22 mouse cellular contexts compared by ENCODE assay signal in genomic region chr12:72031171-72031570, GRCm38 (mm10). TPM values are rescaled to one million over a fixed set of nuclear protein-coding genes. Genes with fewer than 3 reads are reported as not detected.
A peak's percentile ranks its signal among the peaks of the same experiment; 100 is the strongest.
DNase-seq lines count a peak whose midpoint lies in the region; ATAC-seq lines count a peak whose summit lies in the region.
"Had no signal": no experiment of that assay in that cellular context is flagged by ENCODE, and none has a peak within 500 bp of the region (broad histone marks: within the 10 kb centered on the region; RNA-seq: fewer than 3 reads in every experiment).

No protein-coding gene starts in this region.

- H3K9me3 ChIP-seq in kidney, embryonic 16.5 days (ENCODE audit: low read length): no peaks in the 10 kb centered on the region
- no peaks in the 10 kb centered on the region for H3K9me3 ChIP-seq in heart, embryonic 13.5 days
- no peaks in the 10 kb centered on the region for H3K9me3 ChIP-seq in midbrain, embryonic 10.5 days (replicated peaks)
- H3K9me3 ChIP-seq: embryonic facial prominence, embryonic 15.5 days; limb, embryonic 10.5 days had no signal

- 0 out of 2 replicates have a peak overlapping the region, but pooled peaks have one; percentile 17 for H3K27ac ChIP-seq in kidney, embryonic 16.5 days (ENCODE audit: low read length)
- peak overlapping the region; percentile 21; the same call in 1 of the 2 replicates for H3K27ac ChIP-seq in heart, embryonic 13.5 days (replicated peaks)
- H3K27ac ChIP-seq in midbrain, embryonic 10.5 days (replicated peaks): no peak overlapping the region
- H3K27ac ChIP-seq: embryonic facial prominence, embryonic 15.5 days; hindbrain, postnatal 0 days; limb, embryonic 10.5 days had no signal

- no peak overlapping the region for H3K4me3 ChIP-seq in kidney, embryonic 16.5 days (ENCODE audit: low read length)
- H3K4me3 ChIP-seq in heart, embryonic 13.5 days: no peak overlapping the region
- H3K4me3 ChIP-seq in midbrain, embryonic 10.5 days: no peak overlapping the region
- H3K4me3 ChIP-seq: embryonic facial prominence, embryonic 15.5 days; limb, embryonic 10.5 days had no signal

- no peak overlapping the region for H3K4me2 ChIP-seq in kidney, embryonic 16.5 days (replicated peaks; ENCODE audit: low read depth, low read length)
- no peak overlapping the region for H3K4me2 ChIP-seq in heart, embryonic 13.5 days
- H3K4me2 ChIP-seq: embryonic facial prominence, embryonic 15.5 days; liver, embryonic 11.5 days; lung, embryonic 14.5 days had no signal

- ATAC-seq in kidney, embryonic 16.5 days (ENCODE audit: low FRiP score, low TSS enrichment): no peak
- no peak for ATAC-seq in heart, embryonic 13.5 days (ENCODE audit: extremely low read depth, insufficient number of reproducible peaks, low FRiP score, low TSS enrichment)
- ATAC-seq: forebrain, embryonic 16.5 days; hindbrain, postnatal 0 days; intestine, postnatal 0 days had no signal

- H3K27me3 ChIP-seq in kidney, embryonic 16.5 days (ENCODE audit: insufficient read depth, low read length): no peaks in the 10 kb centered on the region
- no peaks in the 10 kb centered on the region for H3K27me3 ChIP-seq in heart, embryonic 13.5 days (replicated peaks)
- H3K27me3 ChIP-seq in midbrain, embryonic 10.5 days (ENCODE audit: low read depth, poor library complexity, severe bottlenecking): no peaks in the 10 kb centered on the region
- H3K27me3 ChIP-seq: CH12.LX; embryonic facial prominence, embryonic 15.5 days had no signal

- intact Hi-C loops in gastrocnemius, postnatal 14 days (cut with DNase I; ENCODE audit: low total_unique reads): no loop called here
- intact Hi-C loops in heart, postnatal 25 days (cut with DNase I): no loop called here

- H3K4me1 ChIP-seq in kidney, embryonic 16.5 days (ENCODE audit: insufficient read depth, low read length): no peaks in the 10 kb centered on the region
- H3K4me1 ChIP-seq in heart, embryonic 13.5 days: peaks cover 2% of the 10 kb centered on the region
- no peaks in the 10 kb centered on the region for H3K4me1 ChIP-seq in midbrain, embryonic 10.5 days
- H3K4me1 ChIP-seq: embryonic facial prominence, embryonic 15.5 days; limb, embryonic 10.5 days had no signal

- H3K9ac ChIP-seq in kidney, embryonic 16.5 days (replicated peaks; ENCODE audit: low read length): no peak overlapping the region
- H3K9ac ChIP-seq in heart, embryonic 13.5 days: no peak overlapping the region
- H3K9ac ChIP-seq: embryonic facial prominence, embryonic 15.5 days; lung, embryonic 14.5 days had no signal

- 64% methylated on average over 5 of the region's 5 CpGs for WGBS in kidney, embryonic 16.5 days
- 75% methylated on average over 5 of the region's 5 CpGs for WGBS in heart, embryonic 13.5 days
- WGBS in midbrain, embryonic 10.5 days: 89% methylated on average over 5 of the region's 5 CpGs

- DNase-seq in gastrocnemius, postnatal 14 days: peak; percentile 39
- no peak for DNase-seq in gastrocnemius, adult 18-20 months (ENCODE audit: low spot score)
- no peak for DNase-seq in kidney, adult 8-10 months
- DNase-seq in heart, postnatal 25 days (ENCODE audit: low spot score): peak; percentile 12
- no peak for DNase-seq in left cerebral cortex, adult 8-10 months (ENCODE audit: low spot score in 2 of 2)
- no peak for DNase-seq in midbrain, embryonic 10.5 days (ENCODE audit: low spot score)
- DNase-seq: adrenal gland, postnatal 25 days; cerebellum, adult 11-12 months; cerebellum, postnatal 36 days; lung, embryonic 14.5 days; right cerebral cortex, postnatal 25 days; thymus, adult 2 months had no signal

- H3K36me3 ChIP-seq in kidney, embryonic 16.5 days (ENCODE audit: insufficient read depth, low read length): no peaks in the 10 kb centered on the region
- no peaks in the 10 kb centered on the region for H3K36me3 ChIP-seq in heart, embryonic 13.5 days
- no peaks in the 10 kb centered on the region for H3K36me3 ChIP-seq in midbrain, embryonic 10.5 days
- H3K36me3 ChIP-seq: embryonic facial prominence, embryonic 15.5 days; limb, embryonic 10.5 days had no signal

RNA-seq across cellular contexts. Expression of gene Gpr135, which starts 39.8 kb away (rescaled TPM):
- under 1 TPM; 0.38 to 0.43 TPM for total RNA-seq in gastrocnemius, postnatal 14 days (2021)
- under 1 TPM in 1 of 2 experiments, not detected in 1; 0.17 TPM for total RNA-seq in gastrocnemius, adult 18-20 months (2021)
- polyA plus RNA-seq in kidney, embryonic 16.5 days (2015; fragmentation: Nextera tagmentation; extraction: Ambion mirVana): 0.69 and 0.72 TPM in 2 replicates
- 0.43 and 0.60 TPM in 2 replicates for polyA plus RNA-seq in heart, embryonic 13.5 days (2015; fragmentation: Nextera tagmentation; extraction: Ambion mirVana)
- total RNA-seq in heart, postnatal 25 days (2021): under 1 TPM; 0.25 to 0.42 TPM
- total RNA-seq in left cerebral cortex, adult 8-10 months (2022): 10 to 100 TPM; 13.7 to 16.2 (median 14.6) TPM
- polyA plus RNA-seq in midbrain, embryonic 10.5 days (2016; fragmentation: Nextera tagmentation; extraction: Ambion mirVana): 0.46 and 0.82 TPM in 2 replicates
- total RNA-seq: CH12.LX; hematopoietic stem cell, adult 5-6 weeks had no signal

RNA-seq across cellular contexts. Expression of gene L3hypdh, which starts 54.1 kb away (rescaled TPM):
- total RNA-seq in gastrocnemius, postnatal 14 days (2021): 1 to 10 TPM; 2.7 to 3.1 TPM
- under 1 TPM; 0.76 to 0.80 TPM for total RNA-seq in gastrocnemius, adult 18-20 months (2021)
- 30.1 and 31.2 TPM in 2 replicates for polyA plus RNA-seq in kidney, embryonic 16.5 days (2015; fragmentation: Nextera tagmentation; extraction: Ambion mirVana)
- polyA plus RNA-seq in heart, embryonic 13.5 days (2015; fragmentation: Nextera tagmentation; extraction: Ambion mirVana): 16.8 and 20.4 TPM in 2 replicates
- 1 to 10 TPM; 5.7 to 6.7 TPM for total RNA-seq in heart, postnatal 25 days (2021)
- 1 to 10 TPM; 2.2 to 4.5 (median 3.2) TPM for total RNA-seq in left cerebral cortex, adult 8-10 months (2022)
- polyA plus RNA-seq in midbrain, embryonic 10.5 days (2016; fragmentation: Nextera tagmentation; extraction: Ambion mirVana): 6.7 and 7.8 TPM in 2 replicates

RNA-seq across cellular contexts. Expression of gene Jkamp, which starts 54.2 kb away (rescaled TPM):
- 10 to 100 TPM; 14.9 to 16.2 TPM for total RNA-seq in gastrocnemius, postnatal 14 days (2021)
- total RNA-seq in gastrocnemius, adult 18-20 months (2021): 10 to 100 TPM; 10.4 to 13.7 TPM
- polyA plus RNA-seq in kidney, embryonic 16.5 days (2015; fragmentation: Nextera tagmentation; extraction: Ambion mirVana): 88.3 and 91.5 TPM in 2 replicates
- polyA plus RNA-seq in heart, embryonic 13.5 days (2015; fragmentation: Nextera tagmentation; extraction: Ambion mirVana): 72.5 and 82.9 TPM in 2 replicates
- 10 to 100 TPM; 21.1 to 21.3 TPM for total RNA-seq in heart, postnatal 25 days (2021)
- 10 to 100 TPM; 47.1 to 57.3 (median 55.3) TPM for total RNA-seq in left cerebral cortex, adult 8-10 months (2022)
- 84.5 and 102 TPM in 2 replicates for polyA plus RNA-seq in midbrain, embryonic 10.5 days (2016; fragmentation: Nextera tagmentation; extraction: Ambion mirVana)

Comparison
In these comparisons a context has a peak if more than half of its experiments do, and no peak if none do; other contexts are left out.
1. DNase-seq: peak in gastrocnemius, postnatal 14 days (single experiment) and heart, postnatal 25 days (single experiment); none in gastrocnemius, adult 18-20 months (single experiment), kidney, adult 8-10 months (0 of 2), left cerebral cortex, adult 8-10 months (0 of 2) and midbrain, embryonic 10.5 days (single experiment).
2. RNA of gene Gpr135, which starts 39.8 kb away (total RNA-seq): 13.7 to 16.2 TPM in left cerebral cortex, adult 8-10 months; 0.38 to 0.43 TPM in gastrocnemius, postnatal 14 days, 0.25 to 0.42 TPM in heart, postnatal 25 days and 0.17 TPM in gastrocnemius, adult 18-20 months; every median in the first group is over 10 times any median in the second.